Mouse (Mus musculus) retina, embryonic 14.5 days (tissue): ENCODE results near the gene Tpbgl.

Experiments
- DNase-seq: peaks from one replicate; pipeline ENCODE4 v3.0.0-alpha.2; 2015; ENCODE audit warnings: low spot score

The Tpbgl gene

GRCm38 (mm10) chr7:99580247-99580646 is 46.7 kb downstream of the Tpbgl start:
- DNase-seq, result no peak

DNA sequence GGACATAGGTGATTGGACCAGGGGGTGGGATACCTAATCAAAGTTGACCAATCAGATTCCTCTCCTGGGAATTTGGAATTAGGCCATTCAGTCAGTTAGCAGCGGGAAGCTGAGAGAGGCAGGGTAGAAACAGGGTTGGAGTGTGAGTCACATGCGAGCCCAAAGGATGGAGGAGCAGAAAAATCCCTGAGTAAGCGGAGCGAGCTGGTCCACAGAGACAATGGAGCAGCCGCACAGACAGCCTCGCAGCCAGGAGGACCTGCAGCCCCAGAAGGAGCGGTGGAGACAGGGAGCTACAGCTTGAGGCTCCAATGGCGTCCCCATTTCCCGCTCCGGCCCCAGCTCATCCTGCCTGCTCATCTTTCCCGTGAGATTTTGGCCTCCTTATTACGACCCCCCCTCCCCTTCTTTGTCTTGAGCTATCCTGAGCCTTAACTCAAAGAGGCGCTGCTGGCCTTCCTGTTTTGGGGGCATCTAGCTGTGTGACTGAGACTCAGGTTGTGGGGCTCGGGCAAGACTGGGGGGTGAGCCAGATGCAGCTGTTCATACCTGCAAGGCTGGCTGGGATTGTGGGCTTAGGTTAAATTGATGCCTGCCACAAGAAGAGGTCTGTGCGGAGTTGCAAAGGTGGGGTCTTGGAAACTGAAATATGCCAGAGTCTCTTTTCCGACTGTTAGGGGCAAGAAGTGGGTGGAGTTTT is 47.3 kb downstream of the Tpbgl start:
- peak; percentile 36 for DNase-seq

DNA sequence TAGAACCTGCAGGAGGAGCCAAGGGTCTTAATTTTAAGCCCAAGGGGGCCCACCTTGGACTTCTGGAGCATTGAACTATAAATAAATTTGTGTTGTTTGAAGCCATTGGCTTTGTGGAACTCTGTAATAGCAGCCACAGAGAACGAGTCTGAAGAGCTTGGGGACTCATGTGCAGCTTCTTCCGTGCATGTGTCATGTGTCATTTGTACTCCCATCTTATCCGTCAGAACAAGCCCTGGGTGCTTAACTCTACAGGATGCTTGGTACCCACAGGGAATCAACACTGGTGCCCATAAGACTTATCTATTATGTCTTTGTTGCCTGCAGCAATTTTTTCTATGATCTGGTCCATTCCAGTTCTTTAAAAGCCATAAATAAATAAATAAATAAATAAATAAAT is 48.7 kb downstream of the Tpbgl start:
- no peak for DNase-seq
